Mouse (Mus musculus): ENCODE data around the gene Snx32. TPM values are rescaled to one million over a fixed set of nuclear protein-coding genes. Genes with fewer than 3 reads are reported as not detected.

Snx32 gene
- polyA plus RNA-seq, 1 experiment from 2014 or later = 17.9 TPM

DNA sequence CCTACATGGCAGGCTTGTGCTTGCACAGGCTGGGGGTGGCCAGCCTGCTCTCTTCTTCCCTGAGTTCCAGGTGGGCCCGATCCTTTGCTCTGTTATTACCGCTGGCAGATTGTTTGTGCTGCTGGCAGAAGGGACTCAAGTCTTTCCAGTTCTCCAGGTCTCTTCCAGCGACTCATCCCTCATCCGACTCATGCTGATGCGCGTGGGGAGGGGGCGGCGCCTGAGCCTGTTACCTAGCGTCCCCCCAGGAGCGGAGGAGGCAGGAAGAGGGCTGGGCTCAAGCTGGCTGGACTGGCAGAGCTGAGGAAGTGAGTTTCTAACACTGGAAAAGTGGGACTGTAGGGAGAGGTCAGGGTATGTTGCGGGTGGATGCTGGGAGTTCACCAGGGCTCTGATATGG, 33.7 kb upstream of the Snx32 start:
- Histone ChIP-seq H3K4me2 (no peak overlapping the region), H3K4me1 (ENCODE audit: control insufficient read depth, insufficient read depth, low read length) (no peaks in the 10 kb centered on the region), H3K27ac (ENCODE audit: low read depth, low read length) (no peak overlapping the region), H3K36me3 (ENCODE audit: control insufficient read depth, insufficient read depth, low read length) (no peaks in the 10 kb centered on the region), H3K4me3 (ENCODE audit: low read depth, low read length) (no peak overlapping the region), H3K9ac (ENCODE audit: low read length) (no peak overlapping the region), H3K27me3 (ENCODE audit: control insufficient read depth, insufficient read depth, low read length) (no peaks in the 10 kb centered on the region), H3K9me3 (ENCODE audit: control insufficient read depth, low read length) (no peaks in the 10 kb centered on the region)
- DNase-seq (ENCODE audit: low spot score, missing footprints) (no peak), ATAC-seq (ENCODE audit: low FRiP score) (no peak)
- whole genome bisulfite sequencing = 55% methylated on average over 11 of the region's 11 CpGs

DNA sequence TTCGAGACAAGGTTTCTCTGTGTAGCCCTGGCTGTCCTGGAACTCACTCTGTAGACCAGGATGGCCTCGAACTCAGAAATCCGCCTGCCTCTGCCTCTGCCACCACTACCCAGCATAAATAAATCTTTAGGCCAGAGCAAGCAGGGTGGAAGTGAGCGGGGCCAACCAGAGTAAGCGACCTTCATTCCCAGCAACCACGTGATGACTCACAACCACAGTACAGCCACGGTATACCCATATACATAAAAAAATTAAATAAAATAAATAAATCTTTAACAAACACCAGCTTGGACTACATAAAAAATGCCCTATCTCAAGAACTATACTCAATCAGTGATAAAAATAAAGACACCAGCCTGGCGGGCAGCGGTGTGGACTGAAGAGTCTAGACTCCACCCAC, 33.0 kb upstream of the Snx32 start:
- DNase-seq (ENCODE audit: low spot score, missing footprints) (no peak), ATAC-seq (ENCODE audit: low FRiP score) (no peak)
- Histone ChIP-seq H3K9me3 (ENCODE audit: control insufficient read depth, low read length) (no peaks in the 10 kb centered on the region), H3K36me3 (ENCODE audit: control insufficient read depth, insufficient read depth, low read length) (no peaks in the 10 kb centered on the region), H3K4me3 (ENCODE audit: low read depth, low read length) (no peak overlapping the region), H3K9ac (ENCODE audit: low read length) (no peak overlapping the region), H3K27me3 (ENCODE audit: control insufficient read depth, insufficient read depth, low read length) (no peaks in the 10 kb centered on the region), H3K27ac (ENCODE audit: low read depth, low read length) (no peak overlapping the region), H3K4me2 (no peak overlapping the region), H3K4me1 (ENCODE audit: control insufficient read depth, insufficient read depth, low read length) (no peaks in the 10 kb centered on the region)
- 90% methylated on average over 9 of the region's 9 CpGs for WGBS

DNA sequence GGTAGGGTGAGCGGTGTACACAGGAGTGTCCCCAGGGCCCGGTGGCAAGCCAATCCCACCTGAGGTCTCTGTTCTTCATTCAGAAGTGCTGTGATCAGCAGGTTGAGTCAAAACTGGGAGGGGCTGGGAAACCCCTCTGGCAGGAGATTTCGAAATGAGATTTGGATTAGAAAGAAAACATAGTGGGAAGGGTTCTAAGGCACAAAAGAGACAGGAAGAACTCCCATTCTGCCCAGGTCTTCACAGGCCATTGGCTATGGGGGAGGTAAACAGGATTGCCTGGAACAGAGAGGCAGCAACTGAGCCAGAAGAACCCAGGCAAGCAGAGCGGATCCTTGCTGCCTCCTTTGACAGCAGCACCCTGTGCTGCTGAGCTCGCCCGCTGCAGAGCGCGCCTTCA, 28.4 kb upstream of the Snx32 start:
- DNase-seq (ENCODE audit: low spot score, missing footprints) (no peak), ATAC-seq (ENCODE audit: low FRiP score) (no peak)
- Histone ChIP-seq H3K27me3 (ENCODE audit: control insufficient read depth, insufficient read depth, low read length) (no peaks in the 10 kb centered on the region), H3K4me3 (ENCODE audit: low read depth, low read length) (no peak overlapping the region), H3K9me3 (ENCODE audit: control insufficient read depth, low read length) (no peaks in the 10 kb centered on the region), H3K27ac (ENCODE audit: low read depth, low read length) (no peak overlapping the region), H3K9ac (ENCODE audit: low read length) (no peak overlapping the region), H3K4me1 (ENCODE audit: control insufficient read depth, insufficient read depth, low read length) (no peaks in the 10 kb centered on the region), H3K36me3 (ENCODE audit: control insufficient read depth, insufficient read depth, low read length) (no peaks in the 10 kb centered on the region), H3K4me2 (no peak overlapping the region)
- 66% methylated on average over 8 of the region's 8 CpGs for WGBS

DNA sequence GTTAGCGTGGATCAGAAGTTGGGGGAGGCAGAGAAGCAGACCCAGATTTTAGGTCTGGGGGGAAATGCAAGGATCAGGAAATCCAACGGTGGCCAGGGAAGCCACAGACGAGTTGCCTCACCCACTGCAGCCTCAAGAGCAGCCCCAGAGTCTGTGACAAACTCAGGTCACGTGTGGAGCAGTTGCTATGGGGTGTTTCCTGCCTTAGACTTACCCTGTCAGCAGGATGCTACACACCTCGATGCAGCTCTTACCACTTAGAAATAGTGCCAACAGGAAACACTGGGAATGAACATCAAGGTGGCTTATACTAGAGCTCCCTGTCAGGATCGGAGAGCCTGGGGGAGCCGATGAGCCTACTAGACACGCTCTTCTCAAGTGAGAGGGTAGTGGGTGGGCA, 22.2 kb upstream of the Snx32 start:
- Histone ChIP-seq H3K4me3 (ENCODE audit: low read depth, low read length) (no peak overlapping the region), H3K9me3 (ENCODE audit: control insufficient read depth, low read length) (no peaks in the 10 kb centered on the region), H3K27me3 (ENCODE audit: control insufficient read depth, insufficient read depth, low read length) (no peaks in the 10 kb centered on the region), H3K9ac (ENCODE audit: low read length) (no peak overlapping the region), H3K4me1 (ENCODE audit: control insufficient read depth, insufficient read depth, low read length) (peaks cover 11% of the 10 kb centered on the region), H3K36me3 (ENCODE audit: control insufficient read depth, insufficient read depth, low read length) (no peaks in the 10 kb centered on the region), H3K4me2 (no peak overlapping the region), H3K27ac (ENCODE audit: low read depth, low read length) (no peak overlapping the region)
- DNase-seq (ENCODE audit: low spot score, missing footprints) (no peak), ATAC-seq (ENCODE audit: low FRiP score) (no peak)
- 78% methylated on average over 8 of the region's 8 CpGs for WGBS

DNA sequence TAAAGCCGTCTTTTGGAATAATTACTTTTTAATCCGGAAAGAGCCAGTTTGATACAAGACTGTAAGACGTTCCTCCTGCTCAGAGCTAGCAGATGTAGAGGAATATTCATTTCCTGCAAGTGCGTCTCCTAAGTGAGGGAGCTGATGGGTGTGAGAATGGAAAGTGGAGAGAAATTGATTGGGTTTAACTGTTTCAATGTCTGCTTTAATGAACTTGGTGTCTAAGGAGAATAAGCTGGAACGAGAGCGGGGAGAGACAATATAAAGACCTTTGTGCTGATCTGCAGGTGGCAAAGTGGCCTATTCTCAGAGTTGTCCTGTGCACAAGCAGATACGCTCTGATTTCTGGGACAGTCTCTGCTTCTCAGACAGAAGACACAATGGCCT, 19.8 kb upstream of the Snx32 start:
- Histone ChIP-seq H3K4me2 (no peak overlapping the region), H3K36me3 (ENCODE audit: control insufficient read depth, insufficient read depth, low read length) (no peaks in the 10 kb centered on the region), H3K27ac (ENCODE audit: low read depth, low read length) (no peak overlapping the region), H3K9ac (ENCODE audit: low read length) (no peak overlapping the region), H3K9me3 (ENCODE audit: control insufficient read depth, low read length) (no peaks in the 10 kb centered on the region), H3K27me3 (ENCODE audit: control insufficient read depth, insufficient read depth, low read length) (no peaks in the 10 kb centered on the region), H3K4me1 (ENCODE audit: control insufficient read depth, insufficient read depth, low read length) (peaks cover 11% of the 10 kb centered on the region), H3K4me3 (ENCODE audit: low read depth, low read length) (no peak overlapping the region)
- WGBS = 35% methylated on average over 7 of the region's 7 CpGs
- ATAC-seq (ENCODE audit: low FRiP score) = no peak
- no peak for DNase-seq (ENCODE audit: low spot score, missing footprints)

DNA sequence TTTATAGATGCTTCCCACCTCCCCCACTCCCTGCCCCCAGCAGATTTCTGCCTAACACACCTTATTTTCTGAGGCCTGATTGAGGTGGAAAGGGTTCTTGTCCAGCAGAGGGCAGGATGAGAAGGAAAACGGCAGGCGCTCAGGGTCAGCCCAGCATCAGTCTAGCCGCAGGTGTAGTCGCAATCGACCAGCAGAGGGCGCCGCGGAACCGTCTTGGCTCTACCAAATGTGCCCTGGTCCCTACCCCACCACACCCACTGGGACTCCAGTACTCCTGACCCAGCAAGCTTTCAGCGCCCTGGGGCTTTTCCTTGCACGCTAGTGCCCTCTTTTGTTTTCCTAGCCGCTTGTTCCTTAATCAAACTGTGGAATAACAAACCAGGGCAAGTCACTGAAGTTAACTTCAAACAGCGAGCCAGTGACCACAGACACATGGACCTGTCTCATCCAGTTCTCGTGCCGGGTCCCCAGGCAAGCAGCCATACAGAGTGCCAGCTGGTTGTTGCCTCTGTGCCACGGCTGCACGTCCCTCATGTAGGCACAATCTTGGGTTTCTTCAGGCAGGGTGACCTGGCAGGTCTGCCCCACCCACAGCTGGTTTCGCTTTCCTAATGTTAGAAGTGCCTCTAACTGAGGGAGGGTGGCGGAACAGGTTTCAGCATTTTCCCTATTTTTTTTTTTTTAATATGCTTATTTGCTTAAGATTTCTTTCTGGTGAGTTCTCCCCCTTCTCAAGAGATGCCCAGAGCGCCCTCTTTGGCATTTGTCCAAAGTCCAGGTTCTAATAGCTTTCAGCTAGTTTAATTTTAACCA, 19.2 kb upstream of the Snx32 start:
- Histone ChIP-seq H3K27me3 (ENCODE audit: control insufficient read depth, insufficient read depth, low read length) (no peaks in the 10 kb centered on the region), H3K9ac (ENCODE audit: low read length) (no peak overlapping the region), H3K27ac (ENCODE audit: low read depth, low read length) (no peak overlapping the region), H3K36me3 (ENCODE audit: control insufficient read depth, insufficient read depth, low read length) (no peaks in the 10 kb centered on the region), H3K4me1 (ENCODE audit: control insufficient read depth, insufficient read depth, low read length) (peaks cover 11% of the 10 kb centered on the region), H3K4me3 (ENCODE audit: low read depth, low read length) (no peak overlapping the region), H3K9me3 (ENCODE audit: control insufficient read depth, low read length) (no peaks in the 10 kb centered on the region), H3K4me2 (peak overlapping the region; percentile 15; the same call in 1 of the 2 replicates)
- peak; percentile 91 for ATAC-seq (ENCODE audit: low FRiP score)
- DNase-seq (ENCODE audit: low spot score, missing footprints) = peak; percentile 100
- 12% methylated on average over 20 of the region's 20 CpGs for WGBS

DNA sequence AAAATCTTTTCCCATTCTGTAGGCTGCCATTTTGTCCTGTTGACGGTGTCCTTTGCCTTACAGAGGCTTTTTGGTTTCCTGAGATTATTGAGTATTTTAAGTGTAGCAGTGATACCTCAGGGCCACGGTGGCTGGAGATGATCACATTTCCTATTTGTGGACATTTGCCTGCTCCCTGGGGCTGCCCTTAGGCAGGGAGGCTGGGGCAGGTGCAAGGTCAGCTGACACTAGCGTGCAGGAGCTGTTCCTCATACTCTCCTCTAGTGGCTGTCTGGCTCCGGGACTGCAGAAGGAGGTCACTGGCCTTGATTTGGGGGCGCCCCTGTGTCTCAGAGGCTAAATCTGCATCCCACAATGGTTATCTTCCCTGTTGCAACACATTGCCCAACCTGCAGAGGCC, 14.9 kb upstream of the Snx32 start:
- Histone ChIP-seq H3K27ac (ENCODE audit: low read depth, low read length) (no peak overlapping the region), H3K4me3 (ENCODE audit: low read depth, low read length) (no peak overlapping the region), H3K27me3 (ENCODE audit: control insufficient read depth, insufficient read depth, low read length) (no peaks in the 10 kb centered on the region), H3K4me1 (ENCODE audit: control insufficient read depth, insufficient read depth, low read length) (peaks cover 4% of the 10 kb centered on the region; the same call in 1 of the 2 replicates), H3K9ac (ENCODE audit: low read length) (no peak overlapping the region), H3K9me3 (ENCODE audit: control insufficient read depth, low read length) (no peaks in the 10 kb centered on the region), H3K4me2 (no peak overlapping the region), H3K36me3 (ENCODE audit: control insufficient read depth, insufficient read depth, low read length) (no peaks in the 10 kb centered on the region)
- 67% methylated on average over 5 of the region's 5 CpGs for WGBS
- no peak for DNase-seq (ENCODE audit: low spot score, missing footprints)
- ATAC-seq (ENCODE audit: low FRiP score) = no peak

DNA sequence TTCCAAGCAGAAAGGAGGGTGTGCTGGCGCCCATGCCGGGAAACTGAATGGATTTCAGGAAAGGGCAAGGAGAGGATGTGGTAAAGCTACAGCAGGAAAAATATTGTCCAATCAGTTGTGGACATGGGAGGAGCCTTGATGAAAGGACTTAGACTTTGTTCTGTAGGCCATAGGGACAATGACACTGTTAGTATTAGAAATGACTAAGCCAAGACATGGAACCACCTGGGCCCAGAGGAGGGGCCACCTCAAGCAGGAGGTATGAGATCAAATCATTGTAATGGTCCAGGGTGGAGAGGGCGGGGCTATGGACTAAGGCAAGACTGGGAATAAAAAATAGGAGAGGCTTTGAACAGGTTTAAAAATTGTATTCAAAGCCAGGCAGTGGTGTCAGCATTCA, 8.4 kb upstream of the Snx32 start:
- ATAC-seq (ENCODE audit: low FRiP score) (no peak), DNase-seq (ENCODE audit: low spot score, missing footprints) (no peak)
- no peak overlapping the region for H3K4me3 ChIP-seq (ENCODE audit: low read depth, low read length)
- no peaks in the 10 kb centered on the region for H3K4me1 ChIP-seq (ENCODE audit: control insufficient read depth, insufficient read depth, low read length)
- H3K27me3 ChIP-seq (ENCODE audit: control insufficient read depth, insufficient read depth, low read length) = no peaks in the 10 kb centered on the region
- H3K9me3 ChIP-seq (ENCODE audit: control insufficient read depth, low read length) = no peaks in the 10 kb centered on the region
- 90% methylated on average over 3 of the region's 3 CpGs for WGBS
- no peak overlapping the region for H3K9ac ChIP-seq (ENCODE audit: low read length)
- no peak overlapping the region for H3K27ac ChIP-seq (ENCODE audit: low read depth, low read length)
- no peaks in the 10 kb centered on the region for H3K36me3 ChIP-seq (ENCODE audit: control insufficient read depth, insufficient read depth, low read length)
- H3K4me2 ChIP-seq = no peak overlapping the region

DNA sequence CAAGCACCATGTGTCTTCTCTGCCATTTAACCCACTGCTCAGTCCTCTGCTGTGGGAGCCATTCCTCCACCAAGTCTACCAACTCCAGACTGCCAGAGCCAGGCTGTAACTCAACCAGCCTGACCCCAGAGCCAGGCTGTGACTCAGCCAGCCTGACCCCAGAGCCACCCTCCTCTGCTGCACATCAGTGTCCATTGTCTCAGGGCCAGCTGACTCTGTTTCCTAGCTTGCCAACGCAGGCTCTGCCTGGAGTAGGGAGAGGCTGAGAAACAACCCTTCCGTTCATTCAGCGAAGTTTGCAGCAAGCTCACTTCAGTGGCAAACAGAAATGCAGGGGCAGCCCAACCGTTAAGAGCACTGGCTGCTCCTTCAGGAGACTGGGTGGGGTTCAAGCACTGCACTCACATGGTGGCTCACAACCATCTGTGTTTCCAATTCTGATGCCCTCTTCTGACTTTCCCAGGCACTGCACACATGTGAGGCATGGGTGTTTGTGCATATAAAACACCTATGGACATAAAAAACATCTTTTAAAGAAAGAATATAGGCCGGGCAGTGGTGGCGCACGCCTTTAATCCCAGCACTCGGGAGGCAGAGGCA, 6.7 kb upstream of the Snx32 start:
- no peak overlapping the region for H3K4me3 ChIP-seq (ENCODE audit: low read depth, low read length)
- DNase-seq (ENCODE audit: low spot score, missing footprints) = no peak
- H3K36me3 ChIP-seq (ENCODE audit: control insufficient read depth, insufficient read depth, low read length) = no peaks in the 10 kb centered on the region
- H3K4me1 ChIP-seq (ENCODE audit: control insufficient read depth, insufficient read depth, low read length) = no peaks in the 10 kb centered on the region
- H3K9me3 ChIP-seq (ENCODE audit: control insufficient read depth, low read length) = no peaks in the 10 kb centered on the region
- no peak overlapping the region for H3K27ac ChIP-seq (ENCODE audit: low read depth, low read length)
- H3K27me3 ChIP-seq (ENCODE audit: control insufficient read depth, insufficient read depth, low read length) = no peaks in the 10 kb centered on the region
- no peak overlapping the region for H3K9ac ChIP-seq (ENCODE audit: low read length)
- WGBS = 81% methylated on average over 8 of the region's 8 CpGs
- ATAC-seq (ENCODE audit: low FRiP score) = no peak
- no peak overlapping the region for H3K4me2 ChIP-seq
